Mouse (Mus musculus): ENCODE results near the gene Txndc16.

GRCm38 (mm10) chr14:45219281-45220089 is 643 bp downstream of the Txndc16 start, which contains the start of gene Gpr137c:
- TF ChIP-seq CTCF (IDR thresholded peaks at IDR 0.05; ENCODE audit: low read depth, low read length) (no peak), POLR2A (IDR thresholded peaks at IDR 0.05; ENCODE audit: insufficient read depth, low read length) (no peak)

Data from ES-Bruce4 (cell line).